Mouse (Mus musculus) kidney, embryonic 14.5 days (tissue): ENCODE measurements around the gene Sbf2. TPM values are rescaled to one million over a fixed set of nuclear protein-coding genes. Genes with fewer than 3 reads are reported as not detected.

Experiments used
- ATAC-seq: fragments of 200-750 bp; cut with Nextera tagmentation; 2 replicates; pipeline ENCODE4 v1.8.0; 2017; ENCODE audit warnings: moderate number of reproducible peaks, mild to moderate bottlenecking, moderate TSS enrichment, moderate library complexity; ENCODE audit not compliant: low FRiP score, low TSS enrichment
- H3K27ac ChIP-seq: fragments of 300-500 bp; sonication (generic); 2 replicates; pipeline ENCODE4 v1.5.1; 2014; ENCODE audit warnings: low read depth, mild to moderate bottlenecking, low read length, moderate library complexity, mixed read lengths
- H3K27me3 ChIP-seq: fragments of 300-500 bp; sonication (generic); 2 replicates; pipeline ENCODE4 v1.6.1; 2014; ENCODE audit warnings: mild to moderate bottlenecking, low read length; ENCODE audit not compliant: control insufficient read depth, insufficient read depth
- H3K36me3 ChIP-seq: fragments of 300-500 bp; sonication (generic); 2 replicates; pipeline ENCODE4 v1.6.1; 2014; ENCODE audit warnings: low read length, mixed read lengths; ENCODE audit not compliant: control insufficient read depth, insufficient read depth
- H3K4me1 ChIP-seq: fragments of 300-500 bp; sonication (generic); 2 replicates; pipeline ENCODE4 v1.6.1; 2014; ENCODE audit warnings: low read length, mixed read lengths; ENCODE audit not compliant: control insufficient read depth, insufficient read depth
- H3K4me2 ChIP-seq: fragments of 300-500 bp; sonication (generic); replicated peaks from 2 replicates; pipeline ENCODE4 v1.6.1; 2014; ENCODE audit warnings: low read depth, mild to moderate bottlenecking, low read length
- H3K4me3 ChIP-seq: fragments of 300-500 bp; sonication (generic); 2 replicates; pipeline ENCODE4 v1.5.1; 2014; ENCODE audit warnings: mild to moderate bottlenecking, low read length
- H3K9ac ChIP-seq: fragments of 300-500 bp; sonication (generic); 2 replicates; pipeline ENCODE4 v1.6.1; 2014; ENCODE audit warnings: low read depth, mild to moderate bottlenecking, low read length, moderate library complexity
- H3K9me3 ChIP-seq: fragments of 300-500 bp; sonication (generic); 2 replicates; pipeline ENCODE4 v1.6.1; 2016; ENCODE audit warnings: low read length; ENCODE audit not compliant: control insufficient read depth
- WGBS: fragments of 180-500 bp; shearing (Covaris S2); extraction: QIAGEN DNeasy Blood & Tissue Kit; methylation state at CpG from one replicate; pipeline ENCODE4 v1.1.7; 2014; 5-methylcytosine and 5-hydroxymethylcytosine counted together
- polyA plus RNA-seq: library from polyadenylated mRNA; unstranded; fragments of >200 nt; fragmentation: Nextera tagmentation; extraction: Ambion mirVana; gene quantifications from 2 replicates; pipeline ENCODE4 v1.2.1, GENCODE M21; 2014

Sbf2 gene
- polyA plus RNA-seq, 1 experiment from 2014 or later, result 44.6 TPM

- Histone ChIP-seq H3K27ac (no peak overlapping the region), H3K4me1 (peaks cover 4% of the 10 kb centered on the region; the same call in 1 of the 2 replicates), H3K9ac (no peak overlapping the region), H3K9me3 (no peaks in the 10 kb centered on the region), H3K27me3 (peaks cover 2% of the 10 kb centered on the region; the same call in 1 of the 2 replicates), H3K4me3 (no peak overlapping the region), H3K36me3 (no peaks in the 10 kb centered on the region), H3K4me2 (no peak overlapping the region)
- 67% methylated on average over 3 of the region's 3 CpGs for WGBS
- no peak for ATAC-seq
Measured at GRCm38 (mm10) chr7:110635929-110636328, 21.2 kb upstream of the Sbf2 start.

GRCm38 (mm10) chr7:110631136-110631888, 16.6 kb upstream of the Sbf2 start:
- 0 out of 2 replicates have a peak overlapping the region, but pooled peaks have one; percentile 31 for H3K9ac ChIP-seq
- no peak overlapping the region for H3K27ac ChIP-seq
- H3K9me3 ChIP-seq, result no peaks in the 10 kb centered on the region
- no peak overlapping the region for H3K4me2 ChIP-seq
- ATAC-seq, result no peak
- H3K4me3 ChIP-seq, result no peak overlapping the region
- H3K4me1 ChIP-seq, result peaks cover 12% of the 10 kb centered on the region
- WGBS, result 82% methylated on average over 16 of the region's 16 CpGs
- peaks cover 29% of the 10 kb centered on the region for H3K27me3 ChIP-seq
- no peaks in the 10 kb centered on the region for H3K36me3 ChIP-seq

GRCm38 (mm10) chr7:110629892-110630666, 15.4 kb upstream of the Sbf2 start:
- H3K4me2 ChIP-seq, result peak overlapping the region; percentile 83
- no peaks in the 10 kb centered on the region for H3K36me3 ChIP-seq
- H3K4me3 ChIP-seq, result peak overlapping the region; percentile 48
- peaks cover 12% of the 10 kb centered on the region for H3K4me1 ChIP-seq
- peaks cover 37% of the 10 kb centered on the region for H3K27me3 ChIP-seq
- 2% methylated on average over 33 of the region's 36 CpGs for WGBS
- H3K9ac ChIP-seq, result peak overlapping the region; percentile 31
- 0 out of 2 replicates have a peak overlapping the region, but pooled peaks have one; percentile 64 for H3K27ac ChIP-seq
- ATAC-seq, result peak; percentile 89
- H3K9me3 ChIP-seq, result no peaks in the 10 kb centered on the region

GRCm38 (mm10) chr7:110628611-110629354, 14.1 kb upstream of the Sbf2 start:
- H3K27me3 ChIP-seq, result peaks cover 37% of the 10 kb centered on the region
- H3K4me1 ChIP-seq, result peaks cover 12% of the 10 kb centered on the region
- WGBS, result under 1% methylated on average over 33 of the region's 33 CpGs
- no peaks in the 10 kb centered on the region for H3K36me3 ChIP-seq
- no peaks in the 10 kb centered on the region for H3K9me3 ChIP-seq
- peak overlapping the region; percentile 83 for H3K4me2 ChIP-seq
- peak overlapping the region; percentile 48 for H3K4me3 ChIP-seq
- ATAC-seq, result no peak
- H3K27ac ChIP-seq, result no peak overlapping the region
- H3K9ac ChIP-seq, result peak overlapping the region; percentile 50

- H3K4me3 ChIP-seq, result peak overlapping the region; percentile 48
- H3K27me3 ChIP-seq, result peaks cover 37% of the 10 kb centered on the region
- H3K27ac ChIP-seq, result no peak overlapping the region
- 2% methylated on average over 11 of the region's 11 CpGs for WGBS
- peak overlapping the region; percentile 83 for H3K4me2 ChIP-seq
- H3K9me3 ChIP-seq, result no peaks in the 10 kb centered on the region
- H3K9ac ChIP-seq, result peak overlapping the region; percentile 50; the same call in 1 of the 2 replicates
- ATAC-seq, result no peak
- peaks cover 12% of the 10 kb centered on the region for H3K4me1 ChIP-seq
- H3K36me3 ChIP-seq, result no peaks in the 10 kb centered on the region
Measured at GRCm38 (mm10) chr7:110628273-110628600, 13.5 kb upstream of the Sbf2 start.

GRCm38 (mm10) chr7:110627486-110628272, 13.0 kb upstream of the Sbf2 start, which contains the start of gene Adm:
Adm (plus strand) TSS chr7:110627661.
- peaks cover 37% of the 10 kb centered on the region for H3K27me3 ChIP-seq
- H3K4me1 ChIP-seq, result peaks cover 12% of the 10 kb centered on the region
- 2% methylated on average over 30 of the region's 30 CpGs for WGBS
- H3K4me3 ChIP-seq, result peak within 1 kb of the TSS; percentile 48
- H3K9ac ChIP-seq, result peak within 1 kb of the TSS; percentile 50; the same call in 1 of the 2 replicates
- H3K4me2 ChIP-seq, result peak within 1 kb of the TSS; percentile 83
- no peak within 1 kb of the TSS for H3K27ac ChIP-seq
- H3K9me3 ChIP-seq, result no peaks in the 10 kb centered on the region
- H3K36me3 ChIP-seq, result no peaks in the 10 kb centered on the region
- ATAC-seq, result peak; percentile 71

GRCm38 (mm10) chr7:110627099-110627482, 12.4 kb upstream of the Sbf2 start:
- Histone ChIP-seq H3K36me3 (no peaks in the 10 kb centered on the region), H3K4me2 (peak overlapping the region; percentile 83), H3K9me3 (no peaks in the 10 kb centered on the region), H3K27ac (no peak overlapping the region), H3K9ac (no peak overlapping the region; the same call in 1 of the 2 replicates), H3K4me3 (peak overlapping the region; percentile 48), H3K4me1 (peaks cover 12% of the 10 kb centered on the region), H3K27me3 (peaks cover 37% of the 10 kb centered on the region)
- no peak for ATAC-seq
- WGBS, result under 1% methylated on average over 12 of the region's 12 CpGs
